In genomic region chrX:71430900-71431299, GRCm38 (mm10) we compare ENCODE assay signal across 19 mouse cellular contexts.
"Had no signal": no experiment of that assay in that cellular context is flagged by ENCODE, and none has a peak within 500 bp of the region (broad histone marks: within the 10 kb centered on the region; RNA-seq: fewer than 3 reads in every experiment).

No protein-coding gene starts in this region.

- H3K27ac ChIP-seq: limb, embryonic 12.5 days; limb, embryonic 15.5 days; liver, embryonic 15.5 days; lung, embryonic 15.5 days; macrophage; midbrain, embryonic 13.5 days; neural tube, embryonic 13.5 days had no signal

- ATAC-seq: midbrain, embryonic 13.5 days; midbrain, embryonic 16.5 days had no signal

- H3K4me2 ChIP-seq: limb, embryonic 12.5 days; limb, embryonic 15.5 days; liver, embryonic 15.5 days; lung, embryonic 15.5 days; midbrain, embryonic 13.5 days; neural tube, embryonic 13.5 days had no signal

- DNase-seq: kidney, adult 18-20 months; kidney, adult 9 months; kidney, postnatal 14 days; kidney, postnatal 4 days; left cerebral cortex, postnatal 4 days; lung, adult 18-20 months; lung, postnatal 10 days; retina, postnatal 1 day; thymus, adult 18-20 months; thymus, postnatal 36 days had no signal

- H3K4me1 ChIP-seq: limb, embryonic 12.5 days; limb, embryonic 15.5 days; lung, embryonic 15.5 days had no signal

- H3K36me3 ChIP-seq: limb, embryonic 15.5 days; liver, embryonic 15.5 days; lung, embryonic 15.5 days; midbrain, embryonic 13.5 days had no signal

- H3K4me3 ChIP-seq: limb, embryonic 12.5 days; limb, embryonic 15.5 days; liver, embryonic 15.5 days; lung, embryonic 15.5 days; midbrain, embryonic 13.5 days; myocyte; neural tube, embryonic 13.5 days had no signal

- H3K27me3 ChIP-seq: limb, embryonic 15.5 days; liver, embryonic 15.5 days; lung, embryonic 15.5 days; neural tube, embryonic 13.5 days had no signal

- H3K9me3 ChIP-seq: limb, embryonic 12.5 days; limb, embryonic 15.5 days; liver, embryonic 15.5 days; lung, embryonic 15.5 days; midbrain, embryonic 13.5 days; neural tube, embryonic 13.5 days had no signal

- H3K9ac ChIP-seq: limb, embryonic 12.5 days; limb, embryonic 15.5 days; liver, embryonic 15.5 days; lung, embryonic 15.5 days; midbrain, embryonic 13.5 days; neural tube, embryonic 13.5 days had no signal
